Mouse (Mus musculus) midbrain, postnatal 0 days (tissue): Measurements from ENCODE around the gene Mrtfa. TPM values are rescaled to one million over a fixed set of nuclear protein-coding genes. Genes with fewer than 3 reads are reported as not detected.
"Not testable (repeated sequence)": the region's sequence is repeated elsewhere in the genome, so short reads cannot be mapped to it uniquely, and the experiment has no call there.

Source experiments
- ATAC-seq: fragments of 200-750 bp; cut with Nextera tagmentation; 2 replicates; pipeline ENCODE4 v1.8.0; 2017; ENCODE audit warnings: moderate number of reproducible peaks, mild to moderate bottlenecking, moderate TSS enrichment, moderate library complexity; ENCODE audit not compliant: low FRiP score
- DNase-seq: peaks from one replicate; pipeline ENCODE4 v3.0.0-alpha.2; 2015; ENCODE audit warnings: low spot score
- H3K27ac ChIP-seq: fragments of 300-500 bp; sonication (generic); 2 replicates; pipeline ENCODE4 v1.5.1; 2014; ENCODE audit warnings: low read depth, mild to moderate bottlenecking, low read length, mixed read lengths
- H3K27me3 ChIP-seq: fragments of 300-500 bp; sonication (generic); 2 replicates; pipeline ENCODE4 v1.6.1; 2014; ENCODE audit warnings: low read length, control low read depth, mixed read lengths; ENCODE audit not compliant: insufficient read depth
- H3K36me3 ChIP-seq: fragments of 300-500 bp; sonication (generic); 2 replicates; pipeline ENCODE4 v1.6.1; 2014; ENCODE audit warnings: low read length, control low read depth, mixed read lengths; ENCODE audit not compliant: insufficient read depth
- H3K4me1 ChIP-seq: fragments of 300-500 bp; sonication (generic); 2 replicates; pipeline ENCODE4 v1.6.1; 2014; ENCODE audit warnings: mild to moderate bottlenecking, control low read depth, antibody characterized with exemption, low read length, mixed read lengths; ENCODE audit not compliant: insufficient read depth
- H3K4me2 ChIP-seq: fragments of 300-500 bp; sonication (generic); 2 replicates; pipeline ENCODE4 v1.6.1; 2014; ENCODE audit warnings: low read depth, mild to moderate bottlenecking, low read length, mixed read lengths; ENCODE audit not compliant: poor library complexity, severe bottlenecking
- H3K4me3 ChIP-seq: fragments of 300-500 bp; sonication (generic); 2 replicates; pipeline ENCODE4 v1.5.1; 2014; ENCODE audit warnings: low read depth, mild to moderate bottlenecking, low read length, moderate library complexity
- H3K9ac ChIP-seq: fragments of 300-500 bp; sonication (generic); replicated peaks from 2 replicates; pipeline ENCODE4 v1.6.1; 2014; ENCODE audit warnings: mild to moderate bottlenecking, low read length, moderate library complexity, mixed read lengths; ENCODE audit not compliant: poor library complexity, severe bottlenecking
- H3K9me3 ChIP-seq: fragments of 300-500 bp; sonication (generic); 2 replicates; pipeline ENCODE4 v1.6.1; 2016; ENCODE audit warnings: low read length, control low read depth
- CTCF ChIP-seq: IDR thresholded peaks from 2 replicates; pipeline ENCODE4 v1.5.1; 2016; ENCODE audit warnings: antibody characterized with exemption, mild to moderate bottlenecking
- WGBS: fragments of 180-500 bp; shearing (Covaris S2); extraction: QIAGEN DNeasy Blood & Tissue Kit; methylation state at CpG from one replicate; pipeline ENCODE4 v1.1.7; 2014; 5-methylcytosine and 5-hydroxymethylcytosine counted together
- polyA plus RNA-seq: library from polyadenylated mRNA; unstranded; fragments of >200 nt; fragmentation: Nextera tagmentation; extraction: Ambion mirVana; gene quantifications from 2 replicates; pipeline ENCODE4 v1.2.1, GENCODE M21; 2015
- total RNA-seq: library from RNA; depleted of rRNA; stranded (reverse); fragments of >200 nt; gene quantifications from 2 replicates; pipeline ENCODE4 v1.2.3, GENCODE M21; 2014

Gene Mrtfa
- total and polyA plus RNA-seq, 2 experiments from 2014 or later, result 22.6 to 44.1 TPM

- H3K36me3 ChIP-seq, result no peaks in the 10 kb centered on the region
- H3K9me3 ChIP-seq, result no peaks in the 10 kb centered on the region
- no peaks in the 10 kb centered on the region for H3K27me3 ChIP-seq
- 86% methylated on average over 6 of the region's 6 CpGs for WGBS
- H3K9ac ChIP-seq, result no peak overlapping the region
- H3K4me2 ChIP-seq, result no peak overlapping the region
- ATAC-seq (no peak), DNase-seq (no peak)
- TF ChIP-seq CTCF, result no peak
- no peak overlapping the region for H3K4me3 ChIP-seq
- H3K27ac ChIP-seq, result no peak overlapping the region
- H3K4me1 ChIP-seq, result no peaks in the 10 kb centered on the region
Measured at GRCm38 (mm10) chr15:81225732-81226131, 35.2 kb upstream of the Mrtfa start.

- H3K4me2 ChIP-seq, result no peak overlapping the region
- DNase-seq (no peak), ATAC-seq (no peak)
- H3K27ac ChIP-seq, result no peak overlapping the region
- TF ChIP-seq CTCF, result no peak
- H3K9ac ChIP-seq, result no peak overlapping the region
- H3K4me3 ChIP-seq, result no peak overlapping the region
- H3K4me1 ChIP-seq, result no peaks in the 10 kb centered on the region
- WGBS, result 90% methylated on average over 10 of the region's 10 CpGs
- H3K27me3 ChIP-seq, result no peaks in the 10 kb centered on the region
- H3K9me3 ChIP-seq, result no peaks in the 10 kb centered on the region
- no peaks in the 10 kb centered on the region for H3K36me3 ChIP-seq
Measured at GRCm38 (mm10) chr15:81225016-81225415, 34.5 kb upstream of the Mrtfa start.

- Histone ChIP-seq H3K9ac (no peak overlapping the region), H3K36me3 (no peaks in the 10 kb centered on the region), H3K4me2 (no peak overlapping the region), H3K27ac (no peak overlapping the region), H3K27me3 (no peaks in the 10 kb centered on the region), H3K4me3 (no peak overlapping the region), H3K4me1 (no peaks in the 10 kb centered on the region), H3K9me3 (no peaks in the 10 kb centered on the region)
- DNase-seq (no peak), ATAC-seq (no peak)
- TF ChIP-seq CTCF, result no peak
- WGBS, result 75% methylated on average over 6 of the region's 6 CpGs
Measured at GRCm38 (mm10) chr15:81221446-81221845, 30.9 kb upstream of the Mrtfa start.

GRCm38 (mm10) chr15:81220051-81220450 is 29.5 kb upstream of the Mrtfa start:
- H3K4me3 ChIP-seq, H3K36me3 ChIP-seq, H3K27me3 ChIP-seq, H3K9me3 ChIP-seq, H3K9ac ChIP-seq, DNase-seq, H3K4me1 ChIP-seq, H3K27ac ChIP-seq, H3K4me2 ChIP-seq, ATAC-seq: not testable (repeated sequence)
- WGBS, result 78% methylated on average over 8 of the region's 8 CpGs

GRCm38 (mm10) chr15:81219054-81219453 is 28.5 kb upstream of the Mrtfa start:
- Histone ChIP-seq H3K36me3 (no peaks in the 10 kb centered on the region), H3K4me3 (no peak overlapping the region), H3K4me2 (no peak overlapping the region), H3K27ac (no peak overlapping the region), H3K9me3 (no peaks in the 10 kb centered on the region), H3K27me3 (no peaks in the 10 kb centered on the region), H3K9ac (no peak overlapping the region), H3K4me1 (no peaks in the 10 kb centered on the region)
- ATAC-seq (no peak), DNase-seq (no peak)
- WGBS, result 84% methylated on average over 6 of the region's 6 CpGs
- no peak for TF ChIP-seq CTCF

GRCm38 (mm10) chr15:81216906-81217653 is 26.5 kb upstream of the Mrtfa start:
- Histone ChIP-seq H3K4me3 (no peak overlapping the region), H3K4me2 (no peak overlapping the region), H3K4me1 (no peaks in the 10 kb centered on the region), H3K27me3 (no peaks in the 10 kb centered on the region), H3K27ac (no peak overlapping the region), H3K9me3 (no peaks in the 10 kb centered on the region), H3K36me3 (no peaks in the 10 kb centered on the region), H3K9ac (no peak overlapping the region)
- TF ChIP-seq CTCF, result no peak
- DNase-seq (no peak), ATAC-seq (no peak)
- 84% methylated on average over 19 of the region's 19 CpGs for WGBS
